12 mouse cellular contexts compared by ENCODE assay signal in the genomic region with DNA sequence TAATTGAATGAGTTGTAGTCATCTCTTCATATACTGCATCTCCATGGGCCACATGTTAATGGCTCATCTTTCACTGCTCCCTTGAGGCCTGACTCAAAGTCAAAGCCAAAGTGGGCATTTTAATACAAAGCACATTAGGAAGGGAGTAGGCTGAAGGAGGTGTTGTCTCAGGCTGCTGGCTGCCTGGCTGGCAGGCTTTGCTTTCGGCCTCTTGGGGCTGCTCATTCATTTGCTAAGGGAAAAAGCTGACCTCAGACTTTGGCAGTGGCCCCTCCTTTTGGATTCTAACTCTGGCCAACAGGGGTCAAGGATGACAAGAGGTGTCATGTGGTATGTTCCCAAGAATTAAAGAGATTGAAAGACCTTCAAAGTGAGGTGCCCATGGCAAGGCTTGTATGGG.
A peak's percentile ranks its signal among the peaks of the same experiment; 100 is the strongest.
DNase-seq lines count a peak whose midpoint lies in the region; ATAC-seq lines count a peak whose summit lies in the region.
"Had no signal": no experiment of that assay in that cellular context is flagged by ENCODE, and none has a peak within 500 bp of the region (broad histone marks: within the 10 kb centered on the region; RNA-seq: fewer than 3 reads in every experiment).

No protein-coding gene starts in this region.

- no peak for ATAC-seq in kidney, embryonic 14.5 days (ENCODE audit: low FRiP score, low TSS enrichment)
- no peak for ATAC-seq in midbrain, embryonic 11.5 days (ENCODE audit: low FRiP score)
- ATAC-seq: hindbrain, postnatal 0 days had no signal

- DNase-seq in adrenal gland, adult (ENCODE audit: inconsistent age in 2 of 2, low spot score in 1 of 2) = peak; percentile 25 to 70
- DNase-seq in adrenal gland, adult 18-20 months (ENCODE audit: low spot score in 2 of 2) = no peak
- peak; percentile 38 for DNase-seq in kidney, adult 11 months
- DNase-seq in adrenal gland, postnatal 36 days = peak; percentile 35 to 40
- peak; percentile 42 for DNase-seq in limb, embryonic 10.5 days (ENCODE audit: low spot score)
- DNase-seq in urinary bladder, postnatal 4 days (ENCODE audit: low spot score in 2 of 2) = no peak
- DNase-seq in midbrain, embryonic 11.5 days (ENCODE audit: low spot score, missing footprints) = no peak
- DNase-seq: cerebellum, postnatal 36 days had no signal

- H3K27me3 ChIP-seq in kidney, embryonic 14.5 days (ENCODE audit: control insufficient read depth, insufficient read depth, low read length) = no peaks in the 10 kb centered on the region
- 0 out of 2 replicates have a peak, but pooled peaks cover 6% of the 10 kb centered on the region for H3K27me3 ChIP-seq in limb, embryonic 10.5 days (ENCODE audit: low read depth, poor library complexity, severe bottlenecking)
- no peaks in the 10 kb centered on the region for H3K27me3 ChIP-seq in midbrain, embryonic 11.5 days (ENCODE audit: control insufficient read depth, insufficient read depth, low read length)

- H3K4me3 ChIP-seq in kidney, embryonic 14.5 days (ENCODE audit: low read length) = no peak overlapping the region
- no peak overlapping the region for H3K4me3 ChIP-seq in limb, embryonic 10.5 days
- no peak overlapping the region for H3K4me3 ChIP-seq in midbrain, embryonic 11.5 days (ENCODE audit: low read depth, low read length)

- H3K4me2 ChIP-seq in kidney, embryonic 14.5 days (replicated peaks; ENCODE audit: low read depth, low read length) = no peak overlapping the region
- no peak overlapping the region for H3K4me2 ChIP-seq in midbrain, embryonic 11.5 days
- H3K4me2 ChIP-seq: heart, embryonic 11.5 days had no signal

- 63% methylated on average over 1 of the region's 1 CpGs for WGBS in kidney, embryonic 14.5 days
- WGBS in limb, embryonic 10.5 days = 19% methylated on average over 1 of the region's 1 CpGs
- WGBS in midbrain, embryonic 11.5 days = 21% methylated on average over 1 of the region's 1 CpGs

- H3K9me3 ChIP-seq in kidney, embryonic 14.5 days (ENCODE audit: control insufficient read depth, low read length) = no peaks in the 10 kb centered on the region
- no peaks in the 10 kb centered on the region for H3K9me3 ChIP-seq in limb, embryonic 10.5 days (replicated peaks)
- no peaks in the 10 kb centered on the region for H3K9me3 ChIP-seq in midbrain, embryonic 11.5 days (ENCODE audit: control insufficient read depth, low read length)

- H3K4me1 ChIP-seq in kidney, embryonic 14.5 days (ENCODE audit: control insufficient read depth, insufficient read depth, low read length) = no peaks in the 10 kb centered on the region
- H3K4me1 ChIP-seq in limb, embryonic 10.5 days = peaks cover 27% of the 10 kb centered on the region
- H3K4me1 ChIP-seq in midbrain, embryonic 11.5 days (ENCODE audit: control insufficient read depth, insufficient read depth, low read length) = no peaks in the 10 kb centered on the region

- no peak overlapping the region for H3K9ac ChIP-seq in kidney, embryonic 14.5 days (ENCODE audit: low read depth, low read length)
- H3K9ac ChIP-seq in midbrain, embryonic 11.5 days (ENCODE audit: low read length) = no peak overlapping the region
- H3K9ac ChIP-seq: liver, embryonic 14.5 days had no signal

- H3K36me3 ChIP-seq in kidney, embryonic 14.5 days (ENCODE audit: control insufficient read depth, insufficient read depth, low read length) = no peaks in the 10 kb centered on the region
- H3K36me3 ChIP-seq in limb, embryonic 10.5 days = no peaks in the 10 kb centered on the region
- H3K36me3 ChIP-seq in midbrain, embryonic 11.5 days (ENCODE audit: control insufficient read depth, insufficient read depth, low read length) = no peaks in the 10 kb centered on the region

- H3K27ac ChIP-seq in kidney, embryonic 14.5 days (ENCODE audit: low read depth, low read length) = no peak overlapping the region
- H3K27ac ChIP-seq in limb, embryonic 10.5 days = peak overlapping the region; percentile 75
- no peak overlapping the region for H3K27ac ChIP-seq in midbrain, embryonic 11.5 days (ENCODE audit: low read depth, low read length)
- H3K27ac ChIP-seq: hindbrain, postnatal 0 days; liver, embryonic 14.5 days had no signal

Comparison
In these comparisons a context has a peak if more than half of its experiments do, and no peak if none do; other contexts are left out.
1. DNase-seq: peak in adrenal gland, adult (2 of 2), kidney, adult 11 months (single experiment), adrenal gland, postnatal 36 days (2 of 2) and limb, embryonic 10.5 days (single experiment); none in adrenal gland, adult 18-20 months (0 of 2), urinary bladder, postnatal 4 days (0 of 2) and midbrain, embryonic 11.5 days (single experiment).